Mouse (Mus musculus) erythroblast, embryonic 14.5 days (primary cell): ENCODE results near the gene Gm13697. TPM values are rescaled to one million over a fixed set of nuclear protein-coding genes. Genes with fewer than 3 reads are reported as not detected.
"Not testable (repeated sequence)": the region's sequence is repeated elsewhere in the genome, so short reads cannot be mapped to it uniquely, and the experiment has no call there.

Experiments
- H3K27me3 ChIP-seq: 2 replicates; pipeline ENCODE4 v1.6.1; 2012; ENCODE audit warnings: inconsistent platforms; ENCODE audit not compliant: control insufficient read depth
- H3K36me3 ChIP-seq: 2 replicates; pipeline ENCODE4 v1.6.1; 2012; ENCODE audit warnings: mild to moderate bottlenecking, inconsistent platforms; ENCODE audit not compliant: control insufficient read depth
- H3K4me1 ChIP-seq: 2 replicates; pipeline ENCODE4 v1.6.1; 2012; ENCODE audit warnings: inconsistent platforms; ENCODE audit not compliant: control insufficient read depth
- H3K4me3 ChIP-seq: replicated peaks from 2 replicates; pipeline ENCODE3; 2012; ENCODE audit warnings: moderate library complexity, mild to moderate bottlenecking, inconsistent platforms
- H3K9me3 ChIP-seq: 2 replicates; pipeline ENCODE4 v1.6.1; 2012; ENCODE audit warnings: low read length, inconsistent platforms, mixed read lengths; ENCODE audit not compliant: control insufficient read depth
- GATA1 ChIP-seq: IDR thresholded peaks from 2 replicates; pipeline ENCODE4 v1.6.1; 2012; ENCODE audit warnings: low read length, inconsistent platforms, mixed read lengths
- TAL1 ChIP-seq: IDR thresholded peaks from 3 replicates; pipeline ENCODE4 v1.6.1; 2012; ENCODE audit warnings: low read length, inconsistent platforms, mixed read lengths
- polyA plus RNA-seq: library from polyadenylated mRNA; stranded (reverse); fragments of >175 nt; gene quantifications from 2 replicates; pipeline ENCODE4 v1.2.3, GENCODE M21; 2012

Gm13697 gene
- 0.05 and 0.11 TPM in 2 replicates for polyA plus RNA-seq

DNA sequence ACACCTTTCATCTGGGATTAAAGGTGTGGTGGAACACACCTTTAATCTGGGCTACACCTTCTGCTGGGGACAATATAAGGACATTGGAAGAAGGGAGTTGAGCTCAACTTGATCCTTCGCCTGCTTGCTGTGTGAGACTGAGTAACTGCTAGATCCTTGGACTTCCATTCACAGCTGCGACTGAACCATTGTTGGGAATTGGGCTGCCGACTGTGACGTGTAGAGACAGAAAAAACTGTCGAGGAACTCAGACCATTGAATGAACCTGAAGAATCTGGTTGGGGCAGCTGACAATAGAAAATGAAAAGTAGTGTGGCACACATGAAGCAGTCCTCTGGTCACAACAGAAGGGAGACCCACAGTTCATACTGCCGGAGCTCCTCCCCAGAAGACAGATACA, at the start of gene Gm13697:
Gene Gm13697 (plus strand): TSS at position 301 of the 400 bp plus-strand sequence.
- H3K4me1 ChIP-seq, H3K27me3 ChIP-seq, H3K4me3 ChIP-seq, H3K36me3 ChIP-seq, H3K9me3 ChIP-seq: not testable (repeated sequence)

DNA sequence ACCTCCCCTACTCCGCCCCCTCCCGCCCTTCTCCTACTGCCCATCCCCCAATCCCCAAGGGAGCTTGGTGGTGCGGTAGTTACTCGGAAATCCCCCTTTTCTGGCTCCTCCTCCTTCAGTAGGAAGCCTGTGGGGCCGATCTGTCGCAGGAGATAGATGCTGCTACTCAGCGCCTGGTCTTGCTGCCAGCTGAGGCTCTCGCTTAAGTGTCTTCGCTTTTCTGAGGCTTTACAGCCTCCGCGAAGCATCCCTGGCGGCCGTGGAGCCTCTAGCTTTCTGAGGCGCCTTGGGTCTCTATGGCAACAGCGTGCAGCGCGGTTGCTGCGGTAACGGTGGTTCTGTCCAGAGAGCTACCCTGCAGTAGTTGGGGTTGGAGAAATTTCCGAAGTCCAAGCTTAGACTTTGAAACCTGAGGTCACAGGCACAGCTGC, 43.6 kb upstream of the Gm13697 start, which contains the start of gene Zswim2:
Gene Zswim2 (minus strand): TSS at position 298 of the 431 bp plus-strand sequence.
- H3K4me3 ChIP-seq = no peak within 1 kb of the TSS
- H3K27me3 ChIP-seq = peaks cover 5% of the 10 kb centered on the region; the same call in 1 of the 2 replicates
- no peaks in the 10 kb centered on the region for H3K9me3 ChIP-seq
- TF ChIP-seq TAL1 (no peak), GATA1 (no peak)
- no peaks in the 10 kb centered on the region for H3K36me3 ChIP-seq
- H3K4me1 ChIP-seq = no peaks in the 10 kb centered on the region; the same call in 1 of the 2 replicates

DNA sequence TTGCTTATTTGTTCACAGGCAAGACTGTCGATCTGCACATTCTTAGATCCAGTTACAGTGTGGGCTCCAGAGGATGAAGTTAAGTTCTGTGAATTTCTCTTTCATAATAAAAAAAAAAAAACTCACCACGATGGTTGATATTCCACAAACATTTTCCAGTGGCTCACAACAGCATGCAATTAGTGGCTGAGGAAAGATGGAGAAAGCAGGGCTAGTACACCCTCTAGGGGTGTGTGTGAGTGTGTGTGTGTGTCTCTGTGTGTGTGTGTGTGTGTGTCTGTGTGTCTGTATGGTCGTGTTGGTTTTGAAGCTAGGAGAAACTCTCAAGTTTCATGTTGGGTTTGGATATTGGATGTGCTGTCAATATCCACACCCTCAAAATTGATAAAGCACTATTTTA, 43.2 kb upstream of the Gm13697 start:
- H3K4me1 ChIP-seq = no peaks in the 10 kb centered on the region; the same call in 1 of the 2 replicates
- H3K36me3 ChIP-seq = no peaks in the 10 kb centered on the region
- no peak overlapping the region for H3K4me3 ChIP-seq
- no peaks in the 10 kb centered on the region for H3K9me3 ChIP-seq
- peaks cover 5% of the 10 kb centered on the region; the same call in 1 of the 2 replicates for H3K27me3 ChIP-seq
- no peak for TF ChIP-seq TAL1
- TF ChIP-seq GATA1 = no peak

DNA sequence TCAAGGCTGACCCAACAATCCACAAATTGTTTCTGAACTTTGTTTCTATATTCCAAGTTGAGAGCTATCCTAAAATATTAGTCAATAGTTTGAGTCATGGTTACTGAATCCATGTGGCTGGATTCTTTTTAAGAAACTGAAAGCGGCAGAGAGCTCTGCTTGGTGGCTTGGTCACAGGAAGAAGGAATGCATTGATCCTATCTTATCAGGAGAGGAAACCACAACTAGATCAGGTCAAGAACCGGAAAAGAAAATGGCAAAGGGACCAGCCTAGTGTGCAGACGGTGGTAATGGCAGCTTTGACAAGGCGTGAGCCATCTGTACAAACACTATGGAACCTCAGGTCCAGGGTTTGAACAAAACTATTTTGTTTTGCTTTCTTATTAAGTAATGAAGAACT, 42.8 kb upstream of the Gm13697 start:
- no peaks in the 10 kb centered on the region; the same call in 1 of the 2 replicates for H3K4me1 ChIP-seq
- no peaks in the 10 kb centered on the region for H3K36me3 ChIP-seq
- H3K27me3 ChIP-seq = peaks cover 5% of the 10 kb centered on the region; the same call in 1 of the 2 replicates
- H3K9me3 ChIP-seq = no peaks in the 10 kb centered on the region
- no peak overlapping the region for H3K4me3 ChIP-seq
- TF ChIP-seq TAL1 (no peak), GATA1 (no peak)

DNA sequence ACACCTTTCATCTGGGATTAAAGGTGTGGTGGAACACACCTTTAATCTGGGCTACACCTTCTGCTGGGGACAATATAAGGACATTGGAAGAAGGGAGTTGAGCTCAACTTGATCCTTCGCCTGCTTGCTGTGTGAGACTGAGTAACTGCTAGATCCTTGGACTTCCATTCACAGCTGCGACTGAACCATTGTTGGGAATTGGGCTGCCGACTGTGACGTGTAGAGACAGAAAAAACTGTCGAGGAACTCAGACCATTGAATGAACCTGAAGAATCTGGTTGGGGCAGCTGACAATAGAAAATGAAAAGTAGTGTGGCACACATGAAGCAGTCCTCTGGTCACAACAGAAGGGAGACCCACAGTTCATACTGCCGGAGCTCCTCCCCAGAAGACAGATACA, 29.1 kb upstream of the Gm13697 start, which contains the start of gene Gm13698:
Gene Gm13698 (plus strand): TSS at position 301 of the 400 bp plus-strand sequence.
- not testable (repeated sequence) for H3K36me3 ChIP-seq, H3K4me3 ChIP-seq, H3K4me1 ChIP-seq, H3K27me3 ChIP-seq, H3K9me3 ChIP-seq

DNA sequence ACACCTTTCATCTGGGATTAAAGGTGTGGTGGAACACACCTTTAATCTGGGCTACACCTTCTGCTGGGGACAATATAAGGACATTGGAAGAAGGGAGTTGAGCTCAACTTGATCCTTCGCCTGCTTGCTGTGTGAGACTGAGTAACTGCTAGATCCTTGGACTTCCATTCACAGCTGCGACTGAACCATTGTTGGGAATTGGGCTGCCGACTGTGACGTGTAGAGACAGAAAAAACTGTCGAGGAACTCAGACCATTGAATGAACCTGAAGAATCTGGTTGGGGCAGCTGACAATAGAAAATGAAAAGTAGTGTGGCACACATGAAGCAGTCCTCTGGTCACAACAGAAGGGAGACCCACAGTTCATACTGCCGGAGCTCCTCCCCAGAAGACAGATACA, 23.3 kb upstream of the Gm13697 start, which contains the start of gene Gm13693:
Gene Gm13693 (plus strand): TSS at position 301 of the 400 bp plus-strand sequence.
- H3K4me3 ChIP-seq, H3K9me3 ChIP-seq, H3K27me3 ChIP-seq, H3K4me1 ChIP-seq, H3K36me3 ChIP-seq: not testable (repeated sequence)

DNA sequence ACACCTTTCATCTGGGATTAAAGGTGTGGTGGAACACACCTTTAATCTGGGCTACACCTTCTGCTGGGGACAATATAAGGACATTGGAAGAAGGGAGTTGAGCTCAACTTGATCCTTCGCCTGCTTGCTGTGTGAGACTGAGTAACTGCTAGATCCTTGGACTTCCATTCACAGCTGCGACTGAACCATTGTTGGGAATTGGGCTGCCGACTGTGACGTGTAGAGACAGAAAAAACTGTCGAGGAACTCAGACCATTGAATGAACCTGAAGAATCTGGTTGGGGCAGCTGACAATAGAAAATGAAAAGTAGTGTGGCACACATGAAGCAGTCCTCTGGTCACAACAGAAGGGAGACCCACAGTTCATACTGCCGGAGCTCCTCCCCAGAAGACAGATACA, 17.5 kb upstream of the Gm13697 start, which contains the start of gene Gm13695:
Gene Gm13695 (plus strand): TSS at position 301 of the 400 bp plus-strand sequence.
- not testable (repeated sequence) for H3K9me3 ChIP-seq, H3K4me1 ChIP-seq, H3K4me3 ChIP-seq, H3K36me3 ChIP-seq, H3K27me3 ChIP-seq

DNA sequence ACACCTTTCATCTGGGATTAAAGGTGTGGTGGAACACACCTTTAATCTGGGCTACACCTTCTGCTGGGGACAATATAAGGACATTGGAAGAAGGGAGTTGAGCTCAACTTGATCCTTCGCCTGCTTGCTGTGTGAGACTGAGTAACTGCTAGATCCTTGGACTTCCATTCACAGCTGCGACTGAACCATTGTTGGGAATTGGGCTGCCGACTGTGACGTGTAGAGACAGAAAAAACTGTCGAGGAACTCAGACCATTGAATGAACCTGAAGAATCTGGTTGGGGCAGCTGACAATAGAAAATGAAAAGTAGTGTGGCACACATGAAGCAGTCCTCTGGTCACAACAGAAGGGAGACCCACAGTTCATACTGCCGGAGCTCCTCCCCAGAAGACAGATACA, 11.7 kb upstream of the Gm13697 start, which contains the start of gene Gm13696:
Gene Gm13696 (plus strand): TSS at position 301 of the 400 bp plus-strand sequence.
- not testable (repeated sequence) for H3K9me3 ChIP-seq, H3K27me3 ChIP-seq, H3K36me3 ChIP-seq, H3K4me3 ChIP-seq, H3K4me1 ChIP-seq

DNA sequence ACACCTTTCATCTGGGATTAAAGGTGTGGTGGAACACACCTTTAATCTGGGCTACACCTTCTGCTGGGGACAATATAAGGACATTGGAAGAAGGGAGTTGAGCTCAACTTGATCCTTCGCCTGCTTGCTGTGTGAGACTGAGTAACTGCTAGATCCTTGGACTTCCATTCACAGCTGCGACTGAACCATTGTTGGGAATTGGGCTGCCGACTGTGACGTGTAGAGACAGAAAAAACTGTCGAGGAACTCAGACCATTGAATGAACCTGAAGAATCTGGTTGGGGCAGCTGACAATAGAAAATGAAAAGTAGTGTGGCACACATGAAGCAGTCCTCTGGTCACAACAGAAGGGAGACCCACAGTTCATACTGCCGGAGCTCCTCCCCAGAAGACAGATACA, 5.9 kb upstream of the Gm13697 start, which contains the start of gene Gm13694:
Gene Gm13694 (plus strand): TSS at position 301 of the 400 bp plus-strand sequence.
- not testable (repeated sequence) for H3K27me3 ChIP-seq, H3K9me3 ChIP-seq, H3K4me3 ChIP-seq, H3K4me1 ChIP-seq, H3K36me3 ChIP-seq

DNA sequence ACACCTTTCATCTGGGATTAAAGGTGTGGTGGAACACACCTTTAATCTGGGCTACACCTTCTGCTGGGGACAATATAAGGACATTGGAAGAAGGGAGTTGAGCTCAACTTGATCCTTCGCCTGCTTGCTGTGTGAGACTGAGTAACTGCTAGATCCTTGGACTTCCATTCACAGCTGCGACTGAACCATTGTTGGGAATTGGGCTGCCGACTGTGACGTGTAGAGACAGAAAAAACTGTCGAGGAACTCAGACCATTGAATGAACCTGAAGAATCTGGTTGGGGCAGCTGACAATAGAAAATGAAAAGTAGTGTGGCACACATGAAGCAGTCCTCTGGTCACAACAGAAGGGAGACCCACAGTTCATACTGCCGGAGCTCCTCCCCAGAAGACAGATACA, 5.7 kb downstream of the Gm13697 start, which contains the start of gene Gm13691:
Gene Gm13691 (plus strand): TSS at position 301 of the 400 bp plus-strand sequence.
- not testable (repeated sequence) for H3K36me3 ChIP-seq, H3K9me3 ChIP-seq, H3K4me1 ChIP-seq, H3K4me3 ChIP-seq, H3K27me3 ChIP-seq

DNA sequence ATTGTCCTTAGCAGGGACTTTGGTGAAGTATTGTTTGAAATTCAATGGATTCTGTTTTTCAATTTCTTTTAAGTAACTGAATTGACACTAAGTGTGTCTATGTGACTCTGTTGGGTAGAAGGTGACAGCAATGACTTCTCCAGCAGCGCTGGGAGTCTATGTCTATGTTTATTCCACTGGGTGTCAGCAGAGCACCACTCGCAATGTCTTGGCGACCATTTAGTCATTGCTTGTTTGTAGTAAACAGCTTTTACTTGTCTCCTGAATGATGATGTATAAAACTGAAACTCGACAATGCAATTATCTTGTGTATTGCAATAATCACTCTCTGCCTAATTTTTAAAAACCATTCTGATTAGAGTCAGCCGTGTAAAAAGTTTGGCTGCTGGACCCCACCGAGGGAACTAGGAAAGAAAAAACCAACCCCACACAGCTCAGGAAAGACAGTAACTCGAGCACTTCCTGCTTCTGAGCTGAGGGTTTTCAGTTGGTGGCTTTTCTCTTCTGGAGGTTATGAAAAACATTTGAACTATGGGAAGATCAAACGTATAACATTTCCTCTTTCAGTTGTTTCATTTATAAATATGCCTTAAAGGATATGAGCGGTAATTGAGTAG, 9.2 kb downstream of the Gm13697 start:
- H3K4me1 ChIP-seq, H3K27me3 ChIP-seq, H3K9me3 ChIP-seq, H3K36me3 ChIP-seq, H3K4me3 ChIP-seq: not testable (repeated sequence)

DNA sequence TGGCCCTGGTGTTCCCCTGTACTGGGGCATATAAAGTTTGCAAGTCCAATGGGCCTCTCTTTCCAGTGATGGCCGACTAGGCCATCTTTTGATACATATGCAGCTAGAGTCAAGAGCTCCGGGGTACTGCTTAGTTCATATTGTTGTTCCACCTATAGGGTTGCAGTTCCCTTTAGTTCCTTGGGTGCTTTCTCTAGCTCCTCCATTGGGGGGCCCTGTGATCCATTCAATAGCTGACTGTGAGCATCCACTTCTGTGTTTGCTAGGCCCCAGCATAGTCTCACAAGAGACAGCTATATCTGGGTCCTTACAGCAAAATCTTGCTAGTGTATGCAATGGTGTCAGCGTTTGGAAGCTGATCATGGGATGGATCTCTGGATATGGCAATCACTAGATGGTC, 10.0 kb downstream of the Gm13697 start:
- H3K27me3 ChIP-seq, H3K9me3 ChIP-seq, H3K4me3 ChIP-seq, H3K36me3 ChIP-seq, H3K4me1 ChIP-seq: not testable (repeated sequence)
